Mouse (Mus musculus) lung, adult 2 months (tissue): ENCODE measurements around the gene Fat2.

Experiments
- CTCF ChIP-seq: fragments of 200-500 bp; IDR thresholded peaks from 2 replicates; pipeline ENCODE4 v1.5.1; 2011; ENCODE audit warnings: mild to moderate bottlenecking, low read length, control low read depth; ENCODE audit not compliant: insufficient read depth
- POLR2A ChIP-seq: fragments of 200-500 bp; IDR thresholded peaks from 2 replicates; pipeline ENCODE4 v1.6.1; 2011; ENCODE audit warnings: low read depth, mild to moderate bottlenecking, control low read depth, low read length, borderline replicate concordance; ENCODE audit errors: extremely low read depth

DNA sequence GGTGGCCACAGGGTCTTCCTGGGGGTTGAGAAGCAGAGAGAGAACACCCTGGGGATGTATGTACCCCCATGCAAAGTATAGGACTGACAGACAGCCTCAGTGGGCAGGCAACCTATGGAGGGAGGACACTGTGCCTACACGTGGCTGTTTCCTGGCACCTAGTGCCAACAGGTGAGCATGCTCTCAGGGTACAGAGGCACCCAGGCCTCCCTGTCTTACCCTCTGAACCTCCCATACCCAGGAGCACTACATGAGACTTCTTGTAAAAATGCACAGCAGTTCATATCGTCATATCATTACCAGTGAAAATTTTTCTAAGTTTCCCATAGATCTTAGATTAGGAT, 21.7 kb downstream of the Fat2 start:
- TF ChIP-seq POLR2A (no peak), CTCF (no peak)
